Mouse (Mus musculus) MN1 (cell line): ENCODE data around the gene Plekhh1.

Source experiments
- DNase-seq: peaks from one replicate; pipeline ENCODE4 v3.0.0-alpha.2; 2016; ENCODE audit warnings: low spot score

Gene Plekhh1

GRCm38 (mm10) chr12:79028911-79029861, at the start of gene Plekhh1:
TSS of gene Plekhh1 (plus strand) at chr12:79029163.
- DNase-seq: peak; percentile 81

GRCm38 (mm10) chr12:78980683-78981091, 48.3 kb upstream of the Plekhh1 start:
- peak; percentile 83 for DNase-seq

- DNase-seq: no peak
Measured at GRCm38 (mm10) chr12:78981131-78981530, 47.8 kb upstream of the Plekhh1 start.

- DNase-seq: no peak
Measured at GRCm38 (mm10) chr12:78981938-78982825, 46.8 kb upstream of the Plekhh1 start.

GRCm38 (mm10) chr12:78983296-78984034, 45.5 kb upstream of the Plekhh1 start:
- DNase-seq: peak; percentile 63

- peak; percentile 98 for DNase-seq
Measured at GRCm38 (mm10) chr12:78984035-78984432, 44.9 kb upstream of the Plekhh1 start.

GRCm38 (mm10) chr12:78987581-78988081, 41.3 kb upstream of the Plekhh1 start:
- DNase-seq: peak; percentile 89

GRCm38 (mm10) chr12:78996271-78996670, 32.7 kb upstream of the Plekhh1 start:
- DNase-seq: no peak

GRCm38 (mm10) chr12:78996711-78997110, 32.3 kb upstream of the Plekhh1 start:
- DNase-seq: no peak

- DNase-seq: no peak
Measured at GRCm38 (mm10) chr12:79002406-79002805, 26.6 kb upstream of the Plekhh1 start.

GRCm38 (mm10) chr12:79002978-79003377, 26.0 kb upstream of the Plekhh1 start:
- no peak for DNase-seq

- no peak for DNase-seq
Measured at GRCm38 (mm10) chr12:79005456-79005855, 23.5 kb upstream of the Plekhh1 start.

- DNase-seq: no peak
Measured at GRCm38 (mm10) chr12:79006076-79006475, 22.9 kb upstream of the Plekhh1 start.

GRCm38 (mm10) chr12:79006478-79007125, 22.4 kb upstream of the Plekhh1 start:
- peak; percentile 74 for DNase-seq

GRCm38 (mm10) chr12:79007126-79007753, 21.7 kb upstream of the Plekhh1 start, which contains the start of gene Tmem229b:
TSS of gene Tmem229b (minus strand) at chr12:79007627.
- DNase-seq: peak; percentile 72

- no peak for DNase-seq
Measured at GRCm38 (mm10) chr12:79010569-79010968, 18.4 kb upstream of the Plekhh1 start.

GRCm38 (mm10) chr12:79016109-79016508, 12.9 kb upstream of the Plekhh1 start:
- no peak for DNase-seq

- peak; percentile 51 for DNase-seq
Measured at GRCm38 (mm10) chr12:79017994-79018399, 11.0 kb upstream of the Plekhh1 start.

GRCm38 (mm10) chr12:79021902-79022301, 7.1 kb upstream of the Plekhh1 start:
- DNase-seq: no peak

GRCm38 (mm10) chr12:79022882-79023281, 6.1 kb upstream of the Plekhh1 start:
- DNase-seq: peak; percentile 75
